Mouse (Mus musculus) C2C12 (cell line): Measurements from ENCODE around the gene Tmem132e.

Experiments used
- CEBPB ChIP-seq: IDR thresholded peaks from one replicate; pipeline ENCODE4 v1.6.1; 2011; ENCODE audit warnings: low read depth, mild to moderate bottlenecking, control low read depth, moderate library complexity
- CTCF ChIP-seq: IDR thresholded peaks from one replicate; pipeline ENCODE4 v1.5.1; 2011; ENCODE audit not compliant: control insufficient read depth, insufficient read depth, insufficient read length
- FOSL1 ChIP-seq: IDR thresholded peaks from one replicate; pipeline ENCODE4 v1.8.0; 2011; ENCODE audit warnings: mild to moderate bottlenecking, low read length; ENCODE audit not compliant: poor library complexity, insufficient read depth, severe bottlenecking
- MAX ChIP-seq: IDR thresholded peaks from one replicate; pipeline ENCODE4 v1.6.1; 2011; ENCODE audit warnings: mild to moderate bottlenecking, control low read depth
- MYOD1 ChIP-seq: IDR thresholded peaks from one replicate; pipeline ENCODE4 v1.6.1; 2011; ENCODE audit warnings: low read depth; ENCODE audit not compliant: control insufficient read depth, insufficient read length
- MYOG ChIP-seq: IDR thresholded peaks from one replicate; pipeline ENCODE4 v1.6.1; 2011; ENCODE audit not compliant: control insufficient read depth, insufficient read length; ENCODE audit errors: extremely low read depth
- USF1 ChIP-seq: IDR thresholded peaks from one replicate; pipeline ENCODE4 v1.6.1; 2011; ENCODE audit warnings: low read depth, mild to moderate bottlenecking, control low read depth, moderate library complexity

- TF ChIP-seq CTCF (no peak), MYOG (no peak), MAX (no peak), FOSL1 (no peak), CEBPB (no peak), USF1 (no peak), MYOD1 (no peak)
Observed at GRCm38 (mm10) chr11:82387711-82388341, 874 bp upstream of the Tmem132e start.
